Mouse (Mus musculus): ENCODE data around the gene Olfr523. TPM values are rescaled to one million over a fixed set of nuclear protein-coding genes. Genes with fewer than 3 reads are reported as not detected.

Gene Olfr523
- polyA plus RNA-seq, 1 experiment from 2014 or later = not detected

GRCm38 (mm10) chr7:140137135-140138020 is 35.6 kb upstream of the Olfr523 start, which contains the start of gene Mtg1:
Gene Mtg1 (plus strand): TSS chr7:140137564.
- Histone ChIP-seq H3K4me2 (ENCODE audit: low read depth, low read length) (peak within 1 kb of the TSS; percentile 97), H3K4me1 (ENCODE audit: control insufficient read depth, insufficient read depth, low read length) (peaks cover 5% of the 10 kb centered on the region; the same call in 1 of the 2 replicates), H3K36me3 (ENCODE audit: control insufficient read depth, insufficient read depth, low read length) (peaks cover 2% of the 10 kb centered on the region; the same call in 1 of the 2 replicates), H3K27me3 (ENCODE audit: control insufficient read depth, insufficient read depth, low read length) (no peaks in the 10 kb centered on the region), H3K27ac (ENCODE audit: low read length) (peak within 1 kb of the TSS; percentile 74; the same call in 1 of the 2 replicates), H3K4me3 (replicated peaks; ENCODE audit: low read length) (peak within 1 kb of the TSS; percentile 93), H3K9me3 (replicated peaks; ENCODE audit: control insufficient read depth, low read length) (no peaks in the 10 kb centered on the region), H3K9ac (ENCODE audit: low read length) (peak within 1 kb of the TSS; percentile 98)
- 2% methylated on average over 39 of the region's 39 CpGs for WGBS
- peak; percentile 97 for ATAC-seq (ENCODE audit: insufficient read depth, low FRiP score)

- peak overlapping the region; percentile 74; the same call in 1 of the 2 replicates for H3K27ac ChIP-seq (ENCODE audit: low read length)
- H3K9me3 ChIP-seq (replicated peaks; ENCODE audit: control insufficient read depth, low read length) = no peaks in the 10 kb centered on the region
- peak overlapping the region; percentile 97 for H3K4me2 ChIP-seq (ENCODE audit: low read depth, low read length)
- H3K9ac ChIP-seq (ENCODE audit: low read length) = peak overlapping the region; percentile 98
- no peaks in the 10 kb centered on the region for H3K27me3 ChIP-seq (ENCODE audit: control insufficient read depth, insufficient read depth, low read length)
- WGBS = under 1% methylated on average over 8 of the region's 8 CpGs
- H3K4me1 ChIP-seq (ENCODE audit: control insufficient read depth, insufficient read depth, low read length) = peaks cover 5% of the 10 kb centered on the region; the same call in 1 of the 2 replicates
- H3K4me3 ChIP-seq (replicated peaks; ENCODE audit: low read length) = peak overlapping the region; percentile 93
- H3K36me3 ChIP-seq (ENCODE audit: control insufficient read depth, insufficient read depth, low read length) = peaks cover 2% of the 10 kb centered on the region; the same call in 1 of the 2 replicates
- ATAC-seq (ENCODE audit: insufficient read depth, low FRiP score) = no peak
Observed at GRCm38 (mm10) chr7:140138021-140138310, 35.1 kb upstream of the Olfr523 start.

GRCm38 (mm10) chr7:140141350-140141749 is 31.7 kb upstream of the Olfr523 start:
- Histone ChIP-seq H3K4me3 (replicated peaks; ENCODE audit: low read length) (no peak overlapping the region), H3K27ac (ENCODE audit: low read length) (no peak overlapping the region), H3K9me3 (replicated peaks; ENCODE audit: control insufficient read depth, low read length) (no peaks in the 10 kb centered on the region), H3K4me2 (ENCODE audit: low read depth, low read length) (no peak overlapping the region), H3K9ac (ENCODE audit: low read length) (peak overlapping the region; percentile 50), H3K36me3 (ENCODE audit: control insufficient read depth, insufficient read depth, low read length) (no peaks in the 10 kb centered on the region), H3K4me1 (ENCODE audit: control insufficient read depth, insufficient read depth, low read length) (peaks cover 5% of the 10 kb centered on the region; the same call in 1 of the 2 replicates), H3K27me3 (ENCODE audit: control insufficient read depth, insufficient read depth, low read length) (no peaks in the 10 kb centered on the region)
- ATAC-seq (ENCODE audit: insufficient read depth, low FRiP score) = no peak
- 4% methylated on average over 14 of the region's 14 CpGs for WGBS

GRCm38 (mm10) chr7:140144550-140144949 is 28.5 kb upstream of the Olfr523 start:
- no peaks in the 10 kb centered on the region for H3K4me1 ChIP-seq (ENCODE audit: control insufficient read depth, insufficient read depth, low read length)
- no peaks in the 10 kb centered on the region for H3K27me3 ChIP-seq (ENCODE audit: control insufficient read depth, insufficient read depth, low read length)
- H3K9me3 ChIP-seq (replicated peaks; ENCODE audit: control insufficient read depth, low read length) = no peaks in the 10 kb centered on the region
- no peak overlapping the region for H3K4me2 ChIP-seq (ENCODE audit: low read depth, low read length)
- H3K9ac ChIP-seq (ENCODE audit: low read length) = no peak overlapping the region
- H3K27ac ChIP-seq (ENCODE audit: low read length) = no peak overlapping the region
- H3K36me3 ChIP-seq (ENCODE audit: control insufficient read depth, insufficient read depth, low read length) = no peaks in the 10 kb centered on the region
- no peak overlapping the region for H3K4me3 ChIP-seq (replicated peaks; ENCODE audit: low read length)
- WGBS = 81% methylated on average over 4 of the region's 4 CpGs
- ATAC-seq (ENCODE audit: insufficient read depth, low FRiP score) = no peak

- ATAC-seq (ENCODE audit: insufficient read depth, low FRiP score) = 0 out of 2 replicates have a peak, but pooled peaks have one; percentile 15
- Histone ChIP-seq H3K9me3 (replicated peaks; ENCODE audit: control insufficient read depth, low read length) (no peaks in the 10 kb centered on the region), H3K27ac (ENCODE audit: low read length) (no peak overlapping the region), H3K27me3 (ENCODE audit: control insufficient read depth, insufficient read depth, low read length) (peaks cover 24% of the 10 kb centered on the region), H3K4me2 (ENCODE audit: low read depth, low read length) (peak overlapping the region; percentile 47), H3K9ac (ENCODE audit: low read length) (peak overlapping the region; percentile 53; the same call in 1 of the 2 replicates), H3K36me3 (ENCODE audit: control insufficient read depth, insufficient read depth, low read length) (no peaks in the 10 kb centered on the region), H3K4me3 (replicated peaks; ENCODE audit: low read length) (peak overlapping the region; percentile 21; the same call in 1 of the 2 replicates), H3K4me1 (ENCODE audit: control insufficient read depth, insufficient read depth, low read length) (0 out of 2 replicates have a peak, but pooled peaks cover 5% of the 10 kb centered on the region)
- WGBS = 3% methylated on average over 28 of the region's 28 CpGs
Observed at GRCm38 (mm10) chr7:140153383-140153782, 19.6 kb upstream of the Olfr523 start.

GRCm38 (mm10) chr7:140153829-140154217 is 19.2 kb upstream of the Olfr523 start:
- no peak overlapping the region for H3K4me3 ChIP-seq (replicated peaks; ENCODE audit: low read length)
- WGBS = 15% methylated on average over 4 of the region's 4 CpGs
- peak overlapping the region; percentile 47 for H3K4me2 ChIP-seq (ENCODE audit: low read depth, low read length)
- 0 out of 2 replicates have a peak, but pooled peaks cover 5% of the 10 kb centered on the region for H3K4me1 ChIP-seq (ENCODE audit: control insufficient read depth, insufficient read depth, low read length)
- H3K9ac ChIP-seq (ENCODE audit: low read length) = no peak overlapping the region; the same call in 1 of the 2 replicates
- no peak for ATAC-seq (ENCODE audit: insufficient read depth, low FRiP score)
- no peaks in the 10 kb centered on the region for H3K9me3 ChIP-seq (replicated peaks; ENCODE audit: control insufficient read depth, low read length)
- no peak overlapping the region for H3K27ac ChIP-seq (ENCODE audit: low read length)
- H3K27me3 ChIP-seq (ENCODE audit: control insufficient read depth, insufficient read depth, low read length) = peaks cover 24% of the 10 kb centered on the region
- H3K36me3 ChIP-seq (ENCODE audit: control insufficient read depth, insufficient read depth, low read length) = no peaks in the 10 kb centered on the region

- peak; percentile 26; the same call in 1 of the 2 replicates for ATAC-seq (ENCODE audit: insufficient read depth, low FRiP score)
- Histone ChIP-seq H3K4me3 (replicated peaks; ENCODE audit: low read length) (peak within 1 kb of the TSS; percentile 34), H3K36me3 (ENCODE audit: control insufficient read depth, insufficient read depth, low read length) (no peaks in the 10 kb centered on the region), H3K9ac (ENCODE audit: low read length) (peak within 1 kb of the TSS; percentile 55), H3K9me3 (replicated peaks; ENCODE audit: control insufficient read depth, low read length) (no peaks in the 10 kb centered on the region), H3K27ac (ENCODE audit: low read length) (no peak within 1 kb of the TSS), H3K4me2 (ENCODE audit: low read depth, low read length) (peak within 1 kb of the TSS; percentile 47), H3K4me1 (ENCODE audit: control insufficient read depth, insufficient read depth, low read length) (0 out of 2 replicates have a peak, but pooled peaks cover 5% of the 10 kb centered on the region), H3K27me3 (ENCODE audit: control insufficient read depth, insufficient read depth, low read length) (peaks cover 24% of the 10 kb centered on the region)
- 3% methylated on average over 28 of the region's 28 CpGs for WGBS
Observed at GRCm38 (mm10) chr7:140154218-140154927, 18.6 kb upstream of the Olfr523 start, which contains the start of gene Sprn. Gene Sprn (minus strand): TSS chr7:140154877.

- Histone ChIP-seq H3K36me3 (ENCODE audit: control insufficient read depth, insufficient read depth, low read length) (no peaks in the 10 kb centered on the region), H3K9me3 (replicated peaks; ENCODE audit: control insufficient read depth, low read length) (no peaks in the 10 kb centered on the region), H3K4me2 (ENCODE audit: low read depth, low read length) (no peak overlapping the region), H3K4me3 (replicated peaks; ENCODE audit: low read length) (no peak overlapping the region), H3K27me3 (ENCODE audit: control insufficient read depth, insufficient read depth, low read length) (no peaks in the 10 kb centered on the region), H3K27ac (ENCODE audit: low read length) (no peak overlapping the region), H3K9ac (ENCODE audit: low read length) (no peak overlapping the region), H3K4me1 (ENCODE audit: control insufficient read depth, insufficient read depth, low read length) (no peaks in the 10 kb centered on the region)
- WGBS = 83% methylated on average over 3 of the region's 3 CpGs
- no peak for ATAC-seq (ENCODE audit: insufficient read depth, low FRiP score)
Observed at GRCm38 (mm10) chr7:140160363-140160762, 12.7 kb upstream of the Olfr523 start.
